Mouse (Mus musculus) lung, postnatal 14 days (tissue): Measurements from ENCODE around the gene Flcn.
"Not testable (repeated sequence)": the region's sequence is repeated elsewhere in the genome, so short reads cannot be mapped to it uniquely, and the experiment has no call there.

Experiments
- DNase-seq: peaks from one replicate; pipeline ENCODE4 v3.0.0; 2021

The Flcn gene

GRCm38 (mm10) chr11:59809670-59810474 is at the start of gene Flcn:
Gene Flcn (minus strand): TSS chr11:59810016.
- peak; percentile 86 for DNase-seq

GRCm38 (mm10) chr11:59852865-59853264 is 43.0 kb upstream of the Flcn start:
- no peak for DNase-seq

- DNase-seq, result peak; percentile 83
Measured at GRCm38 (mm10) chr11:59847891-59848884, 38.4 kb upstream of the Flcn start.

DNA sequence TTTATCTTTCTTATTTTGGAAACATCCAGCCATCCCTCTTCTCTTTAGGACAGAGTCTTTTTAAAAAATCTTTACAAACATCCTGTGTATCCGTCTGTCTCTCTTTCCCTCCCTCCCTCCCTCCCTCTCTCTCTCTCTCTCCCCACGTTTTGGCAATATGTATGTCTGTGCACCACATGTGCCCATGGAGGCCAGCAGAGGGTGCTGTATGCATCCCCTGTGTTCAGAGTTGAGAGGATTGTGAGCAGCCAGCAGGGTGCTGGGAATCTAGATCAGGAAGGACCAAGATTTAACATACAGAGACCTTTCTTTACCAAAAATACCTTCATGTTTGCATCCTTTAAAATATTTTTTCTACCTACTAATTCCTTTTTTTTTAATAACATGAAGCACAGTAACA is 37.3 kb upstream of the Flcn start:
- peak; percentile 51 for DNase-seq

DNA sequence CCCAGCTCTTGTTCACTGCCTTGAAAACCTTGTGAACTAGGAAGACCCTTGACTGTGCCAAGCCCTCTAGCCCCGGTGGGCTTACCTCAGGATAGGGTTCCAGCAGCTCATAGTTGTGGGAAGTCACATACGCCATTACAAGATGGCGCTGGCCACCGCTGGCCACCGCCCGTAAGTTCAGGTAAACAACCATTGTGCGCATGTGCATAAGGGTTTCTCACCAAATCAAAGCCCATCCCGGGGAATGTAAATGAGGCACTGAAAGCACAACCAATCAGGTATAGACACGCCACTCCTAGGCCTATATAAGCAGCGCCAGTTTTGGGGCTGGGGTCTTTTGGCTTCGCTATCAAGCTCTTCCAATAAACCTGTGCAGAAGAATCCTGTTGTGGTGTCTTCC is 36.5 kb upstream of the Flcn start:
- DNase-seq, result no peak

- DNase-seq, result peak; percentile 95
Measured at GRCm38 (mm10) chr11:59839459-59840126, 29.8 kb upstream of the Flcn start, which contains the start of gene Cops3. Gene Cops3 (minus strand): TSS chr11:59839838.

DNA sequence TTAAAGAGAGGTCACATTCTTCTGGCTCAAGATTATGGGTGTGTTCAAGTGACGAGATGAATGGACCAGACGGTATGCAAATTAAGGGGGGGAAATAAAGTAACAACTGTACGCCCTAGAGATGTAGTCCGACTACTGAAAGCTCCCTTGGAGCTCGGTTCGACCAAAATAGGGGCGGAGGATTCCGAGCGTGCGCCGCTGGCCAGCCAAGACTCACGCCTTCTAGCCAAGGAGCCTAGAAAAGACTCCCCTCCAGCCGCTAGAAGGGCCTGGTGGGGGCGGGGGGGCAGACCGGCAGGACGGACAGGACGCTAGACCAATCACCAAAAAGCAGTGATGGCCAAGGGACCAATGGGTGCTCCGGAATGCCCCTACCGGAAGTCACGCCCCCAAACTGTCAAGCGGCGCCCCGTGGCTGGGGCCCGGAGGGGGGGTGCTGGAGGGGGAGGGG is 29.2 kb upstream of the Flcn start, which contains the start of gene Nt5m:
Gene Nt5m (plus strand): TSS at position 440 of the 451 bp plus-strand sequence.
- DNase-seq, result peak; percentile 96

GRCm38 (mm10) chr11:59838426-59838825 is 28.6 kb upstream of the Flcn start:
- DNase-seq, result no peak

DNA sequence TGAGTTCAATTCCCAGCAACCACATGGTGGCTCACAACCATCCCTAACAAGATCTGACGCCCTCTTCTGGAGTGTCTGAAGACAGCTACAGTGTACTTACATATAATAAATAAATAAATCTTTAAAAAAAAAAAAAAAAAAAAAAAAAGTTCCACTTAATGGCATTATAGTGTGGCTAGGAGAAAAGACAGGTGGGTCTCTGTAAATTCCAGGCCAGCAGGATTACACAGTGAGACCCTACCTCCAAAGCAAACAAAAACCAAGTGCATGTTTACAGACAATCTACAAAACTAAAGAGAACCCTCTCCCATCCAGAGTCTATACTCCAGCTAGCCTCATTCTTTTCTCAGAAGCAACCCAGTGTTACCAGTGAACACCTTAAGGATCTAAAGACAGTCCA is 28.0 kb upstream of the Flcn start:
- DNase-seq, result not testable (repeated sequence)

GRCm38 (mm10) chr11:59821625-59822024 is 11.8 kb upstream of the Flcn start:
- DNase-seq, result no peak

DNA sequence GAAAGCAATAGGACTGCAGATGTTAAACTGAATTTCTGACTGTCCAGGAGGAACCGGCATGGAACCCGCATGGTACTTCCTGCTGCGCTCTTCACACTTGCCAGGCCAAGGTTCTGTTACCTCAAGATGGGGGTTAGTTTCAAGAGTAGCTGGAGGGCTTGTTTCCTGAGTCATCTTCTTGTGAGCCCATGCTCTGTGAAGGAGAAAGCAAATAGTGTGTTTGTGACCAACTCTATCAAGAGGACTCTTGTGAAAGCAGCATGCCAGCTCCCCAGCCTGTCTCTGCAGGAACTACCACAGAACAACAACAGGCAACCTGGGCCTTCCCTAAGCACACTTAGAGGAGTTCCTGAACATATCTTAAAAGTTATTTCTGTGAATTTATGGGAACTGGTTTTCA is 8.1 kb upstream of the Flcn start:
- no peak for DNase-seq

DNA sequence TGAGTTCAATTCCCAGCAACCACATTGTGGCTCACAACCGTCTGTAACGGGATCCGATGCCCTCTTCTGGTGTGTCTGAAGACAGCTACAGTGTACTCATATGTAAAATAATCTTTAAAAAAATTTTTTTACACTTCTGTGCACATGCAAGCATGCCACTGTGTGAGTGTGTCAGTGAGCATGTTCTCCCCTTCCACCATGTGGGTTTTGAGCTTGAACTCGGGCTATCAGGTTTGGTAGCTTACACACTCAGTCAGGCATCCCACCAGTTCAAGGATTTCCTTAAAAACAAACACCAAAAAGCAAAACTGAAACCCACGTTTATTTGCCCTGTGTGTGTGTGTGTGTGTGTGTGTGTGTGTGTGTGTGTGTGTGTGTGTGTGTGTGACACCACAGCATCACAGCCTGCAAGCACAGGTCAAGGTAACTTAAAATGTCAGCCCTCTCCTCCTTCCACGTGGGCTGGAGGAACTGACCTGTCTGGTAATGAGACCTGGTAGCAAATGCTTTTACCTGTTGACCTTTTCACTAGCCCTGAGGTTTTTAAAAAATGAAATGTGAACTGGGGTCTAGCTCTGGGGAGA is 5.8 kb upstream of the Flcn start:
- no peak for DNase-seq

GRCm38 (mm10) chr11:59814936-59815335 is 5.1 kb upstream of the Flcn start:
- no peak for DNase-seq

GRCm38 (mm10) chr11:59814311-59814710 is 4.5 kb upstream of the Flcn start:
- DNase-seq, result no peak

DNA sequence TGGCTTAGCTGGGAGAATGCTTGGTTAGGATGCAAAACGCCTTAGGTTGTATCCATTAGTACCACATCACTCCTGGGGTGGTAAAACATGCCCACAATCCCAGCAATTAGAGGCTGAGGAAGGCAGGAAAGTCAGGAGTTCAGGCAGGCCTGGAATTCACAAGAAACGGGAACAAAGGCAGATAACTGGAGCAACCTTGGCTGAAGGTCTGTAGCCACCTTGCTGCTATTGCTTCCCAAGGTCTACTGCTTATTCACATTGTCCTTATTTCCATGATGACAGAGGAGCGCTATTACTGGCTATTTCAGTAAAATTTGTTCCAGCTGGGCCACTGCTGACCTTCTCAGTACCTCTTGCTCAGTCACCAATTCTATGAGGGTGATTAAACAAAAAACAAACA is 3.5 kb upstream of the Flcn start:
- no peak for DNase-seq

DNA sequence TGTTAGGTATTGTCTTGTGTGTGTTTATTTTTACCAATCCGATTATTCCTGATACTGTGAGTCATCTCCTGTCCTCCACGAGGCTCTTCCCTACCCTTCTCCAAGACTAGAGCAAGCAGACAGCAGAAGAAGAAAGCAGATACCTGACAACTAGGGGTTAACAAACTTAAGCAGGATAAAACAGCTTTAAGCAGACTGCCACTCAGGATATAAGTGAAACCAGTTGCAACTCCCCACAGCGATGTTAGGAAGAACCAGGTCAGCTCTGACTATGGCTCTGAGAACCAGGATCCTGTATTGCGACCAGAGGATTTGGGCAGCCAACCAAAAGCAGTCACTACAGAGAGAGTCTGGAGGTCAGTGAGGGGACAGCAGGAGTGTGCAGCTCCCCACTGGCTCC is 1.4 kb upstream of the Flcn start:
- no peak for DNase-seq

- DNase-seq, result no peak
Measured at GRCm38 (mm10) chr11:59810480-59811158, 803 bp upstream of the Flcn start.

DNA sequence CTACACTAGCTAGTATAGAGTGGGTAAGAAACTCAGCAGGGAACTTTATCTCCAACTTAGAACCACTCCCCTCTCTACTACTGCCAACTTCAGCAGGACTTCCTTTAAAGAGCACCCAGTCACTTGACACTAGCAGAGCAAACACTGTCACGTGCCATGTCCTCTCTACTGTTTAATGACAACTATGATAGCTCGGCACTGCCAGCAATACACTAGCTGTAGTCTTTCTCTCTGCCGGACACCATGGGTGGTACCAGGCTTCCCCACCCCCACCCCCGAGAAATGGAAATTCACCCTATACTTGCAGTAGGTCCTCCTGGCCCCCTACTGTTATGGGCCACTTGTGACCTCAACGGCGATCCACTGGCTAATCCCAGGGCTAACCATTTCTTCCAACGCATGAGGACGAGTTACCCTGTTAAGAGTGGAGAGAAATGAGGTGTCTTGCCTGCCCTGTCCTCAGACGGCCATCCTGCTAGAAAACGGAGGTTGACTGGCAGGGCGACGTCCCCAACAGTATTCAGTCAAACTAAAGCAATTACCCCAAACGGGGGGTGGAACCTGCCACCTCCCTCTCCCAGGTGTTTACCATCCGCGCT is 646 bp downstream of the Flcn start:
- DNase-seq, result peak; percentile 57

DNA sequence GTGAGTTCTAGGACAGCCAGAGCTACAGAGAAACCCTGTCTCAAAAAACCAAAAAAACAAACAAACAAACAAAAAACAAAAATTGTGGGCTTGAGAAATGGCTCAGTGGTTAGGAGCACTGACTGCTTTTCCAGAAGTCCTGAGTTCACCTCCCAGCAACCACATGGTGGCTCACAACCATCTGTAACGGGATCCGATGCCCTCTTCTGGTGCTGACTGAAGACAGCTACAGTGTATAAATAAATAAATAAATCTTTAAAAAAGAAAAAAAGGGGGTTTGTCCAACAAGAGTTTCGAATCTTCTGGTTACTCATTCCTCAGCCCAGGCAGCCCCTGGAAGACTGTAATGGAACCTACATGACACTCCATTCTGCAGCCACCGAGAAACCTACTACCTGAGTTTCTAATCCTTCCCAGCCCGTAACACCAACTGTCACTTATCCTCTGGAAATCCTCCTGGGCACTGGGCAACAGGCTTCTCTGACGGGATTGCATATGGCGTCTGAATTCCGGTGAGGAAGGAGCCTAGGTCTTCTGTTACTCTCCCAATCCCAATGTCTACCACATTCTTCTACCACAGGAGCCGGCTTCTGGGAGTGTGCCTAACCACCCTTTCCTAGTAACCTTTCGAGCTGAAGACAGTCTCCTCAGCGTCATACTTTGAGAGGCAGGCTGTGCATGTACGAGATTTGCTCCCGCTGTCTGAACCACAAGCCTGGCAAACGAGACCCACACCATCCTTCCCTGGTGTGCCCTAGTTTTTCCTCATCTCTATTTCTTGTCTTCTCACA is 1.5 kb downstream of the Flcn start:
- no peak for DNase-seq

GRCm38 (mm10) chr11:59805656-59806055 is 4.2 kb downstream of the Flcn start:
- DNase-seq, result no peak

GRCm38 (mm10) chr11:59805256-59805655 is 4.6 kb downstream of the Flcn start:
- no peak for DNase-seq
